Mouse (Mus musculus) retina, embryonic 14.5 days (tissue): ENCODE results near the gene Srp9.
"Not testable (repeated sequence)": the region's sequence is repeated elsewhere in the genome, so short reads cannot be mapped to it uniquely, and the experiment has no call there.

ENCODE experiments used
- DNase-seq: peaks from one replicate; pipeline ENCODE4 v3.0.0-alpha.2; 2015; ENCODE audit warnings: low spot score

Gene Srp9

DNA sequence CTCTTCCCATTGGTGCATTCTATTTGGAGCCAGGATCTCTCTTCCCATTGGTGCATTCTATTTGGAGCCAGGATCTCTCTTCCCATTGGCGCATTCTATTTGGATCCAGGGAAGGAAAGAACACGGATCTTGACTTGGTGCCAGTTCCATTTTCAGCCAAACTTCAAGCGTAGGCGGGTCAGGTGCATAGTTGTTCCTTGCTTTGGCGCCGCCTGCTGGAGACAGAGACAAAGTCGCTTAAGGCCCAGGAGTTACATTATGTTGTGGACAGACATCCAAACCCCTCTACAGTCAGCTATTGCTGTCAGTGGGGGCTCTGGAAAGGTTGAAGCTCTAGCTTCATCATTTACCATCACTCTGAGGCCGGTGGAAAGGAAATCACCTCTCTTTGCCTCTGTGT, 18.8 kb downstream of the Srp9 start:
- DNase-seq = peak; percentile 53

- DNase-seq = no peak
Observed at GRCm38 (mm10) chr1:182145546-182145945, 21.0 kb downstream of the Srp9 start.

- DNase-seq = no peak
Observed at GRCm38 (mm10) chr1:182148864-182149514, 24.5 kb downstream of the Srp9 start.

DNA sequence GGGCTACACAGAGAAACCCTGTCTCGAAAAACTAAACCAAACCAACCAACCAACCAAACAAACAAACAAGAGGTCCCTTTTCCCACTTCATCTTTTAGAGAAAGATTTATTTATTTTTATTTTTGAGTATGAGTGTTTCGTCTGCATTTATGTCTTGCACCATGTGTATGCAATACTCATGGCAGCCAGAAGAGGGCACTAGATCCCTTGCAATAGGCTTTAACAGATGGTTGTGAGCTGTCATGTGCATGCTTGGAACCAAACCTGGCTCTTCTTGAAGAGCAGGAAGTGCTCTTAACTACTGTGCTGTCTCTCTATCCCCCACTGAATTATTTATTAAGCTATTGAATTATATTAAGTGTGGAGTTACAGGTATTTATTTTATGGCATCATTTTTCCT, 25.4 kb downstream of the Srp9 start:
- peak; percentile 18 for DNase-seq

DNA sequence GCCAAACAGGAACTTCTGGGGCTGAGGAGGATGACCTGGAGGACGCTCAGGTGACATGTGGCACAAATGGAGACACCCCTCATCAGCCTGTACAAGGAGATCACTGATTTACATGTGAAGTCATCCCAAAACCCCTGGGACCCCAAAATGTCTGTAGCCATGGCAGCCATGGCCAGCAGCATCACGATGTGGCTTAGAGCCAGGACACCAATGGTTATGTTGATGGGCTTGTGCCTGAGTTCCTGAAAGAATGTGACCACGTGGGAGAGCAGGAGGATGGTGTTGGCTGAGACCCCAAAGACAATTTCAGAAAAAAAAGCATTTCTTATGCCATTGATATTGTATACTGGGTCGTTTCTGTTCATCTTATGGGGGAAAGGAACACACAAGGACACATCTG, 33.2 kb downstream of the Srp9 start:
- DNase-seq = no peak

DNA sequence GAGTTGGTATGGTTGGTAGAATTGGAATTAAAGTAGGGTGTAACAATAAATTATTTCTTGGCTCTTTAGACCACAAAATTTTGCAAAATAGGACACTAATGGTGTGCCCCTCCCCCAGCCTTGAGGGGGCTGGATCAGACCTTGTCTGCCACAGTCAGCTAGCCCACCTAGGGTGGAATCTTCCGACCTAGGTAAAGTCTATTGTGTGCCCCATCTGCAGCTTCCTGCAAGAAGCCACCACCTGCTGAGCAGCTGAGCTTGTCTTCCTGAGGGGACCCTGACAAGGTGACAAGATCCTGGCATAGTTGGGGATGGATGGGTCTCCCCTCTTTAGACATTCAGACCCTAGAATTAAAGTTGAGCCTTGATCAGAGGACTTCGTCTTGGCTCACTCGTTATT, 35.0 kb downstream of the Srp9 start:
- no peak for DNase-seq

DNA sequence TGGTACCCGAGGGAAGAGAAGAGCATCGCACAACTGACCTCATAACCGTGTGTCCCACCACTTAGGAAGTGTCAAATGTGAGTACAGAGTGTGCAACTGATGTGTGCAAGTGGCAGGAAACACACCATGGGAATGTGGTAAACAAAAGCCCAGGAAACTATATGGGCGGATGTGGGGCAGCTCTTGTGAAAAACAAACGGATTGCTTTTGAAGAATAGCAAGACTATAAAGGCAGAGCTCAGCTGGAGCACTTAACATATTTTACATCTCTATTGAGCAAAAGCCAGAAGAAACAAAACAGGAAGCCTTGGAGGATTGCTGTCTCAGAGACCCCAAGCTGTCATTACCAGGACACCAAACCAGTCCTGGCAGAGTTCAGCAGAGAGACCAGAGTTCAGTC, 38.4 kb downstream of the Srp9 start:
- no peak for DNase-seq

GRCm38 (mm10) chr1:182164386-182164785, 39.8 kb downstream of the Srp9 start, which contains the start of gene Vmn1r1:
Vmn1r1 (minus strand) TSS chr1:182164486.
- DNase-seq = no peak

DNA sequence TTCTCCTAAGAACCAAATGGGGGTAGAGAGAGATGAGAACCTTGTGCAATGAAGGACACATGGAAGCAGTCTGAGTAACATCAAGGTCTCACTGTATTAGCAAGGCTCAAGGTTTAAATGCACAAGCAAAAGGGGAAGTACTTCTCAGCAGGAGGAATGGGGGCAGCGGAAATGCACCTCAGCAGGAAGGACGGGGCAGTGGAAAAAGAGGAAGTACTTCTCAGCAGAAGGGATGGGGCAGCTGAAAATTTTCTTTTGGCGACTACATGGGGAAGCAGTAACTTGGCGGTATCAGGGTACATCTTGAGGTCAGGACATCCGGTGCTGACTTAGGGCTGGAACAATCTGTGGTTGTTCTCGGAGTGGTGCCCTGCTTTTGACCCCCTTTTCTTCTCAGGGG, 45.7 kb downstream of the Srp9 start:
- DNase-seq = not testable (repeated sequence)

- DNase-seq = not testable (repeated sequence)
Observed at GRCm38 (mm10) chr1:182176985-182177384, 52.4 kb downstream of the Srp9 start.

GRCm38 (mm10) chr1:182181456-182182305, 57.1 kb downstream of the Srp9 start:
- DNase-seq = no peak
